In genomic region chr16:41835745-41836144, GRCm38 (mm10) we compare ENCODE assay signal across 12 mouse cellular contexts.
DNase-seq lines count a peak whose midpoint lies in the region; ATAC-seq and TF ChIP-seq lines count a peak whose summit lies in the region.
"Had no signal": no experiment of that assay in that cellular context is flagged by ENCODE, and none has a peak within 500 bp of the region (broad histone marks: within the 10 kb centered on the region; RNA-seq: fewer than 3 reads in every experiment).

No protein-coding gene starts in this region.

- no peak for TF ChIP-seq EP300 in heart, adult 2 months (IDR thresholded peaks at IDR 0.05; ENCODE audit: insufficient read depth, low read depth, low read length)
- TF ChIP-seq EP300 in liver, embryonic 14.5 days (IDR thresholded peaks at IDR 0.05; ENCODE audit: low read depth): no peak

- no peak for TF ChIP-seq POLR2A in heart, adult 2 months (IDR thresholded peaks at IDR 0.05; ENCODE audit: insufficient read depth, low read depth, low read length)

- TF ChIP-seq CTCF in heart, adult 2 months (IDR thresholded peaks at IDR 0.05): peak; percentile 94
- TF ChIP-seq CTCF in liver, embryonic 14.5 days (IDR thresholded peaks at IDR 0.05; ENCODE audit: low read depth): peak; percentile 34; the same call in 1 of the 2 replicates

- H3K36me3 ChIP-seq in heart, adult 2 months (ENCODE audit: control insufficient read depth, insufficient read depth, low read length): no peaks in the 10 kb centered on the region
- no peaks in the 10 kb centered on the region for H3K36me3 ChIP-seq in heart, embryonic 10.5 days
- no peaks in the 10 kb centered on the region for H3K36me3 ChIP-seq in liver, embryonic 14.5 days (replicated peaks; ENCODE audit: control insufficient read depth, insufficient read depth, low read depth)
- no peaks in the 10 kb centered on the region for H3K36me3 ChIP-seq in liver, embryonic 11.5 days (ENCODE audit: control insufficient read depth, insufficient read depth, low read length)
- H3K36me3 ChIP-seq: hindbrain, embryonic 15.5 days had no signal

- H3K4me3 ChIP-seq in heart, adult 2 months: no peak overlapping the region
- H3K4me3 ChIP-seq in heart, embryonic 10.5 days: no peak overlapping the region
- H3K4me3 ChIP-seq in liver, embryonic 14.5 days (ENCODE audit: insufficient read depth in 1 of 2, low read depth in 2 of 2, low read length in 2 of 2): no peak overlapping the region
- H3K4me3 ChIP-seq in liver, embryonic 11.5 days (ENCODE audit: low read depth, low read length): no peak overlapping the region
- H3K4me3 ChIP-seq: hindbrain, embryonic 15.5 days had no signal

- H3K9me3 ChIP-seq in heart, embryonic 10.5 days: no peaks in the 10 kb centered on the region
- no peaks in the 10 kb centered on the region for H3K9me3 ChIP-seq in liver, embryonic 14.5 days (ENCODE audit: control insufficient read depth, low read length)
- no peaks in the 10 kb centered on the region for H3K9me3 ChIP-seq in liver, embryonic 11.5 days (ENCODE audit: control insufficient read depth, low read length)
- H3K9me3 ChIP-seq: hindbrain, embryonic 15.5 days had no signal

- H3K79me2 ChIP-seq in heart, adult 2 months (replicated peaks; ENCODE audit: control insufficient read depth, insufficient read depth, low read length): no peaks in the 10 kb centered on the region

- no peaks in the 10 kb centered on the region for H3K27me3 ChIP-seq in heart, adult 2 months (ENCODE audit: control insufficient read depth, insufficient read depth, low read length)
- no peaks in the 10 kb centered on the region for H3K27me3 ChIP-seq in heart, embryonic 10.5 days (ENCODE audit: insufficient read depth, poor library complexity, severe bottlenecking)
- H3K27me3 ChIP-seq in liver, embryonic 14.5 days (ENCODE audit: control insufficient read depth, insufficient read depth, low read length): no peaks in the 10 kb centered on the region
- H3K27me3 ChIP-seq in liver, embryonic 11.5 days (replicated peaks; ENCODE audit: control insufficient read depth, insufficient read depth, low read length): no peaks in the 10 kb centered on the region
- H3K27me3 ChIP-seq: hindbrain, embryonic 15.5 days had no signal

- H3K9ac ChIP-seq in heart, adult 2 months (ENCODE audit: low read depth, low read length): no peak overlapping the region
- no peak overlapping the region for H3K9ac ChIP-seq in liver, embryonic 14.5 days (replicated peaks)
- no peak overlapping the region for H3K9ac ChIP-seq in liver, embryonic 11.5 days (ENCODE audit: low read depth, low read length)
- H3K9ac ChIP-seq: hindbrain, embryonic 15.5 days had no signal

- intact Hi-C loops in heart, adult 2 months (cut with DNase I): loop anchor here (1.0 to 5.0 kb wide), 3 partner anchors 143 to 578 kb away; no protein-coding TSS in a partner anchor

- 49% methylated on average over 6 of the region's 6 CpGs for WGBS in heart, adult 2 months
- WGBS in heart, embryonic 10.5 days: 57% methylated on average over 6 of the region's 6 CpGs
- WGBS in liver, embryonic 14.5 days (ENCODE audit: insufficient replicate concordance): 46% methylated on average over 6 of the region's 6 CpGs
- WGBS in liver, embryonic 11.5 days: 56% methylated on average over 6 of the region's 6 CpGs

- H3K4me2 ChIP-seq in liver, embryonic 14.5 days (ENCODE audit: low read depth): no peak overlapping the region
- no peak overlapping the region for H3K4me2 ChIP-seq in liver, embryonic 11.5 days
- H3K4me2 ChIP-seq: hindbrain, embryonic 15.5 days had no signal

- H3K4me1 ChIP-seq in heart, adult 2 months (ENCODE audit: control insufficient read depth, insufficient read depth, low read length): no peaks in the 10 kb centered on the region
- H3K4me1 ChIP-seq in heart, embryonic 10.5 days: no peaks in the 10 kb centered on the region
- no peaks in the 10 kb centered on the region for H3K4me1 ChIP-seq in liver, embryonic 14.5 days (replicated peaks; ENCODE audit: control insufficient read depth in 2 of 2, insufficient read depth in 2 of 2, low read length in 1 of 2)
- no peaks in the 10 kb centered on the region for H3K4me1 ChIP-seq in liver, embryonic 11.5 days (replicated peaks; ENCODE audit: control insufficient read depth, insufficient read depth, low read length)
- H3K4me1 ChIP-seq: hindbrain, embryonic 15.5 days had no signal

- no peak for DNase-seq in heart, adult 2 months
- no peak for DNase-seq in heart, embryonic 10.5 days (ENCODE audit: low spot score)
- DNase-seq in liver, embryonic 14.5 days (ENCODE audit: low read depth in 3 of 3, low spot score in 3 of 3): no peak
- no peak for DNase-seq in liver, embryonic 11.5 days (ENCODE audit: low spot score)
- DNase-seq in MEL-GATA-1-ER (ENCODE audit: extremely low read depth, low read depth): peak; percentile 4
- DNase-seq in forelimb bud, embryonic 11.5 days (ENCODE audit: low read depth, low spot score): peak; percentile 23
- no peak for DNase-seq in right cerebral cortex, adult 2 months (ENCODE audit: low spot score in 2 of 2)
- DNase-seq: adrenal gland, adult 8-10 months; cerebellum, adult 18-20 months; lung, adult 18-20 months; right cerebral cortex, postnatal 25 days had no signal

- no peak for ATAC-seq in liver, embryonic 14.5 days (ENCODE audit: insufficient read depth)
- ATAC-seq in liver, embryonic 11.5 days (replicated peaks; ENCODE audit: low FRiP score): no peak

- H3K27ac ChIP-seq in heart, adult 2 months: no peak overlapping the region
- H3K27ac ChIP-seq in heart, embryonic 10.5 days: no peak overlapping the region
- H3K27ac ChIP-seq in liver, embryonic 14.5 days: no peak overlapping the region
- no peak overlapping the region for H3K27ac ChIP-seq in liver, embryonic 11.5 days (ENCODE audit: low read depth, low read length)
- H3K27ac ChIP-seq: hindbrain, embryonic 15.5 days had no signal

Comparison
In these comparisons a context has a peak if more than half of its experiments do, and no peak if none do; other contexts are left out.
1. DNase-seq: peak in MEL-GATA-1-ER (single experiment) and forelimb bud, embryonic 11.5 days (single experiment); none in heart, adult 2 months (0 of 2), heart, embryonic 10.5 days (single experiment), liver, embryonic 14.5 days (0 of 3), liver, embryonic 11.5 days (single experiment) and right cerebral cortex, adult 2 months (0 of 2).